Mouse (Mus musculus): Measurements from ENCODE around the gene Rpf2.

DNA sequence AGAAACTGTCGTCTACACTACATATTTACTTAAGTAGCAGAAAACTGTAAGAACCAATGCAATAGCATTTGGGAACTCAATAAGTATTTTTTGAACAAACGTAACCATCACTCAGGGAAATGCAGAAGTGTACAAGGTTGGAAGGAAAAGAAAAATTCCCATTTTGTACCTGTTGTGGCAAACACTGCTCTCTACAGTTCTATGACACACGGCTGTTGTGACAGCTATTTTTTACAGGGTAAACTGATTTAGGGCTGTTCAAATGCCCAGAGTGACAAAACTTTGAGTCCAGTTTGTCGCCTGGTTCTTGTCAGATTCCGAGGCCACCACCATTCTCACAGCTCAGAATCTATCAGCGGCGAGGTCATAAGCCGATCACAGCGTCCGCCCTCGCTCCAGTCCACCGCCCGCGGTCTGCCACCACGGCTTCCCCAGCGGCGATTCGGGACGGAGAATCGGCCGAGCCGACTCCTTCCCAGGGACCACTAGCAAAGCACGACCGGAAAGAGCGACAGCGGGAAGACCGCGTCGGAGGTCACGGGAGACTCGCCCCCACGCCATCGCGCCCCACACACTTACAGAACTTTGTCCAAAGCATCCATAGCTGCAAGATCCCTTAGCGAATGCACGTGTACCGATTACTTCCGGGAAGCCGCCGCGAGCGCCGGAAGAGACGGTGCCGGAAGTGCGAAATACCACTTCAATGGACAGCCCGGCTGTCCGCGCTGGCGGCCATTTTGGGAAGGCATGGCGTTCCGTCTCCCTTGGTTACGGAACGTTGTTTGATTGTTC, at the start of gene Rpf2:
- TF ChIP-seq EP300 (optimal IDR thresholded peaks at IDR 0.05) = no peak
- no peak for TF ChIP-seq CTCF (IDR thresholded peaks at IDR 0.05; ENCODE audit: low read depth)

Measured in stomach, postnatal 0 days (tissue).